Comparison of ENCODE assay signal across 12 mouse cellular contexts in genomic region chr8:3416846-3417245, GRCm38 (mm10). TPM values are rescaled to one million over a fixed set of nuclear protein-coding genes. Genes with fewer than 3 reads are reported as not detected.
DNase-seq lines count a peak whose midpoint lies in the region; ATAC-seq and TF ChIP-seq lines count a peak whose summit lies in the region.
"Had no signal": no experiment of that assay in that cellular context is flagged by ENCODE, and none has a peak within 500 bp of the region (broad histone marks: within the 10 kb centered on the region; RNA-seq: fewer than 3 reads in every experiment).

No protein-coding gene starts in this region.

- H3K9me3 ChIP-seq in heart, embryonic 11.5 days (replicated peaks; ENCODE audit: control insufficient read depth, low read length) = no peaks in the 10 kb centered on the region
- no peaks in the 10 kb centered on the region for H3K9me3 ChIP-seq in liver, postnatal 0 days (ENCODE audit: low read length)

- no peak for TF ChIP-seq CTCF in liver, adult 2 months (IDR thresholded peaks at IDR 0.05; ENCODE audit: low read depth, low read length)
- TF ChIP-seq CTCF in liver, postnatal 0 days (IDR thresholded peaks at IDR 0.05; ENCODE audit: low read depth) = no peak

- no peak for ATAC-seq in heart, embryonic 11.5 days (replicated peaks; ENCODE audit: insufficient number of reproducible peaks, low FRiP score, low TSS enrichment)
- no peak for ATAC-seq in liver, postnatal 0 days

- H3K4me1 ChIP-seq in heart, embryonic 11.5 days (ENCODE audit: control insufficient read depth, insufficient read depth, low read length) = peaks cover 37% of the 10 kb centered on the region
- peaks cover 43% of the 10 kb centered on the region for H3K4me1 ChIP-seq in liver, adult 2 months (ENCODE audit: control insufficient read depth, insufficient read depth, low read length)
- peaks cover 38% of the 10 kb centered on the region for H3K4me1 ChIP-seq in liver, postnatal 0 days (ENCODE audit: insufficient read depth)

- no peak overlapping the region for H3K4me2 ChIP-seq in heart, embryonic 11.5 days
- H3K4me2 ChIP-seq in liver, postnatal 0 days (ENCODE audit: low read depth, low read length) = no peak overlapping the region; the same call in 1 of the 2 replicates

- peaks cover 31% of the 10 kb centered on the region for H3K79me2 ChIP-seq in liver, adult 2 months (ENCODE audit: control insufficient read depth, insufficient read depth, low read length)

- no peaks in the 10 kb centered on the region for H3K27me3 ChIP-seq in heart, embryonic 11.5 days (ENCODE audit: control insufficient read depth, insufficient read depth, low read length)
- H3K27me3 ChIP-seq in liver, adult 2 months (ENCODE audit: control insufficient read depth, insufficient read depth, low read length) = no peaks in the 10 kb centered on the region
- no peaks in the 10 kb centered on the region for H3K27me3 ChIP-seq in liver, postnatal 0 days (ENCODE audit: insufficient read depth, low read length)

- H3K27ac ChIP-seq in heart, embryonic 11.5 days (ENCODE audit: low read depth, low read length) = peak overlapping the region; percentile 73; the same call in 1 of the 2 replicates
- peak overlapping the region; percentile 54 for H3K27ac ChIP-seq in liver, adult 2 months (replicated peaks; ENCODE audit: insufficient read depth, low read depth, low read length)
- peak overlapping the region; percentile 69 for H3K27ac ChIP-seq in liver, postnatal 0 days (ENCODE audit: low read depth)

- H3K36me3 ChIP-seq in heart, embryonic 11.5 days (ENCODE audit: control insufficient read depth, insufficient read depth, low read length) = no peaks in the 10 kb centered on the region
- H3K36me3 ChIP-seq in liver, adult 2 months (ENCODE audit: control insufficient read depth, insufficient read depth, low read length) = no peaks in the 10 kb centered on the region
- H3K36me3 ChIP-seq in liver, postnatal 0 days (replicated peaks; ENCODE audit: insufficient read depth, low read length) = peaks cover 9% of the 10 kb centered on the region; the same call in 1 of the 2 replicates

- no peak for DNase-seq in heart, postnatal 4 days
- DNase-seq in liver, adult 2 months (ENCODE audit: extremely low read depth, low read depth, low spot score) = peak; percentile 84
- no peak for DNase-seq in liver
- DNase-seq in embryo, embryonic 10 days (ENCODE audit: low spot score) = peak; percentile 48
- DNase-seq in liver, postnatal 0 days = no peak
- no peak for DNase-seq in lung, postnatal 14 days
- no peak for DNase-seq in layer of hippocampus, adult 18-20 months (ENCODE audit: low spot score in 2 of 2)
- DNase-seq: cerebellum, postnatal 25 days had no signal

- WGBS in heart, embryonic 11.5 days (ENCODE audit: insufficient replicate concordance) = 43% methylated on average over 4 of the region's 4 CpGs
- WGBS in liver, adult 2 months = 36% methylated on average over 4 of the region's 4 CpGs
- 49% methylated on average over 4 of the region's 4 CpGs for WGBS in liver, postnatal 0 days (ENCODE audit: insufficient replicate concordance)

- H3K4me3 ChIP-seq in heart, embryonic 11.5 days (ENCODE audit: low read depth, low read length) = no peak overlapping the region
- no peak overlapping the region for H3K4me3 ChIP-seq in liver, adult 2 months (ENCODE audit: insufficient read depth, low read depth, low read length)
- no peak overlapping the region for H3K4me3 ChIP-seq in liver, postnatal 0 days (ENCODE audit: low read depth, low read length)

- TF ChIP-seq EP300 in liver, postnatal 0 days (IDR thresholded peaks at IDR 0.05; ENCODE audit: low read depth) = no peak

- no peak overlapping the region for H3K9ac ChIP-seq in heart, embryonic 11.5 days (ENCODE audit: low read depth, low read length)
- no peak overlapping the region for H3K9ac ChIP-seq in liver, adult 2 months (ENCODE audit: low read depth, low read length)
- no peak overlapping the region for H3K9ac ChIP-seq in liver, postnatal 0 days (replicated peaks)

- TF ChIP-seq POLR2A in liver, adult 2 months (IDR thresholded peaks at IDR 0.05; ENCODE audit: extremely low read depth, insufficient read depth, low read length) = no peak

RNA-seq across cellular contexts. Expression of gene Arhgef18, which starts 24.0 kb away (rescaled TPM):
- polyA plus RNA-seq in heart, embryonic 11.5 days (2014; fragmentation: Nextera tagmentation; extraction: Ambion mirVana) = 5.3 and 6.2 TPM in 2 replicates
- 10 to 100 TPM; 17.3 to 19.8 TPM for total RNA-seq in heart, postnatal 4 days (2021)
- 9.7 and 10.7 TPM in 2 replicates for total RNA-seq in liver, adult 2 months (2014; rRNA removed)
- polyA plus RNA-seq in liver, adult 2 months (2012; rRNA removed) = 15.6 and 15.8 TPM in 2 replicates
- polyA plus RNA-seq in liver, postnatal 0 days (2015; fragmentation: Nextera tagmentation; extraction: Ambion mirVana) = 1.8 and 1.9 TPM in 2 replicates
- total RNA-seq in layer of hippocampus, adult 18-20 months (2021) = 10 to 100 TPM; 49.0 to 51.3 TPM

RNA-seq across cellular contexts. Expression of gene Pex11g, which starts 50.6 kb away (rescaled TPM):
- 2.7 and 3.1 TPM in 2 replicates for polyA plus RNA-seq in heart, embryonic 11.5 days (2014; fragmentation: Nextera tagmentation; extraction: Ambion mirVana)
- 1 to 10 TPM; 4.1 to 4.5 TPM for total RNA-seq in heart, postnatal 4 days (2021)
- total RNA-seq in liver, adult 2 months (2014; rRNA removed) = 23.0 and 27.8 TPM in 2 replicates
- 51.2 and 52.4 TPM in 2 replicates for polyA plus RNA-seq in liver, adult 2 months (2012; rRNA removed)
- 14.8 and 14.9 TPM in 2 replicates for polyA plus RNA-seq in liver, postnatal 0 days (2015; fragmentation: Nextera tagmentation; extraction: Ambion mirVana)
- 1 to 10 TPM in 1 of 2 experiments, under 1 TPM in 1; 0.97 to 1.7 TPM for total RNA-seq in layer of hippocampus, adult 18-20 months (2021)

RNA-seq across cellular contexts. Expression of gene Tex45, which starts 53.8 kb away (rescaled TPM):
- polyA plus RNA-seq in heart, embryonic 11.5 days (2014; fragmentation: Nextera tagmentation; extraction: Ambion mirVana) = not detected in 2 replicates
- total RNA-seq in heart, postnatal 4 days (2021) = under 1 TPM in 1 of 2 experiments, not detected in 1; 0.32 TPM
- total RNA-seq in liver, adult 2 months (2014; rRNA removed) = 0.07 TPM in 1 of 2 replicates, not detected in the other
- 0.28 TPM in 1 of 2 replicates, not detected in the other for polyA plus RNA-seq in liver, adult 2 months (2012; rRNA removed)
- polyA plus RNA-seq in liver, postnatal 0 days (2015; fragmentation: Nextera tagmentation; extraction: Ambion mirVana) = not detected in 2 replicates
- under 1 TPM in 1 of 2 experiments, not detected in 1; 0.20 TPM for total RNA-seq in layer of hippocampus, adult 18-20 months (2021)
- total RNA-seq: granulocyte monocyte progenitor cell, adult 5-6 weeks; left cerebral cortex, postnatal 25 days had no signal
- polyA plus RNA-seq: large intestine, adult 2 months had no signal

Comparison
In these comparisons a context has a peak if more than half of its experiments do, and no peak if none do; other contexts are left out.
1. DNase-seq: peak in liver, adult 2 months (single experiment) and embryo, embryonic 10 days (single experiment); none in heart, postnatal 4 days (single experiment), liver (single experiment), liver, postnatal 0 days (single experiment), lung, postnatal 14 days (single experiment) and layer of hippocampus, adult 18-20 months (0 of 2).
2. Peak in every context shown above with its lines, with median percentiles within 50 percentile points of each other: H3K27ac ChIP-seq.